Comparison of ENCODE assay signal across 27 mouse cellular contexts in genomic region chr3:101497432-101498030, GRCm38 (mm10).
DNase-seq lines count a peak whose midpoint lies in the region; ATAC-seq and TF ChIP-seq lines count a peak whose summit lies in the region.
"Had no signal": no experiment of that assay in that cellular context is flagged by ENCODE, and none has a peak within 500 bp of the region (broad histone marks: within the 10 kb centered on the region; RNA-seq: fewer than 3 reads in every experiment).

No protein-coding gene starts in this region.

- no peak for TF ChIP-seq EP300 in liver, postnatal 0 days (IDR thresholded peaks at IDR 0.05; ENCODE audit: low read depth)

- no peaks in the 10 kb centered on the region for H3K27me3 ChIP-seq in heart, embryonic 16.5 days (ENCODE audit: control insufficient read depth, insufficient read depth, low read length)
- H3K27me3 ChIP-seq in liver, postnatal 0 days (ENCODE audit: insufficient read depth, low read length), result no peaks in the 10 kb centered on the region
- H3K27me3 ChIP-seq: embryonic facial prominence, embryonic 13.5 days; forebrain, embryonic 15.5 days; heart, embryonic 12.5 days; limb, embryonic 12.5 days; liver, embryonic 13.5 days; lung, embryonic 15.5 days; neural tube, embryonic 15.5 days; Patski; stomach, embryonic 15.5 days had no signal

- no peaks in the 10 kb centered on the region for H3K36me3 ChIP-seq in heart, embryonic 16.5 days (ENCODE audit: control insufficient read depth, insufficient read depth)
- H3K36me3 ChIP-seq in liver, postnatal 0 days (replicated peaks; ENCODE audit: insufficient read depth, low read length), result no peaks in the 10 kb centered on the region
- H3K36me3 ChIP-seq: embryonic facial prominence, embryonic 13.5 days; forebrain, embryonic 15.5 days; heart, embryonic 12.5 days; limb, embryonic 12.5 days; liver, embryonic 13.5 days; lung, embryonic 15.5 days; midbrain, embryonic 10.5 days; neural tube, embryonic 15.5 days; stomach, embryonic 15.5 days had no signal

- H3K9ac ChIP-seq in heart, embryonic 16.5 days (ENCODE audit: low read length), result no peak overlapping the region
- H3K9ac ChIP-seq in liver, postnatal 0 days (replicated peaks), result no peak overlapping the region
- H3K9ac ChIP-seq: embryonic facial prominence, embryonic 13.5 days; forebrain, embryonic 15.5 days; heart, embryonic 12.5 days; limb, embryonic 12.5 days; liver, embryonic 13.5 days; lung, embryonic 15.5 days; neural tube, embryonic 15.5 days; stomach, embryonic 15.5 days had no signal

- no peak for DNase-seq in heart, postnatal 4 days
- DNase-seq in naive thymus-derived CD4-positive, alpha-beta T cell, adult 2 months (ENCODE audit: low read depth), result peak; percentile 24
- peak; percentile 64 for DNase-seq in thymus, postnatal 25 days
- DNase-seq in kidney, adult 11 months, result no peak
- no peak for DNase-seq in ovary, postnatal 14 days (ENCODE audit: low spot score)
- no peak for DNase-seq in liver, postnatal 0 days
- DNase-seq: cerebellum, adult 11-12 months; cerebellum, postnatal 14 days; heart, adult 11 months; kidney, postnatal 25 days; liver, embryonic 13.5 days; lung, postnatal 4 days had no signal

- no peak overlapping the region for H3K4me3 ChIP-seq in heart, embryonic 16.5 days (ENCODE audit: low read length)
- no peak overlapping the region for H3K4me3 ChIP-seq in liver, postnatal 0 days (ENCODE audit: low read depth, low read length)
- H3K4me3 ChIP-seq: embryonic facial prominence, embryonic 13.5 days; forebrain, embryonic 15.5 days; heart, embryonic 12.5 days; layer of hippocampus, adult 2 months; limb, embryonic 12.5 days; liver, embryonic 13.5 days; lung, embryonic 15.5 days; midbrain, embryonic 10.5 days; neural tube, embryonic 15.5 days; stomach, embryonic 15.5 days had no signal

- no peaks in the 10 kb centered on the region for H3K9me3 ChIP-seq in heart, embryonic 16.5 days (replicated peaks; ENCODE audit: control insufficient read depth, low read length)
- no peaks in the 10 kb centered on the region for H3K9me3 ChIP-seq in liver, postnatal 0 days (ENCODE audit: low read length)
- H3K9me3 ChIP-seq: embryonic facial prominence, embryonic 13.5 days; forebrain, embryonic 15.5 days; heart, embryonic 12.5 days; limb, embryonic 12.5 days; liver, embryonic 13.5 days; lung, embryonic 15.5 days; midbrain, embryonic 10.5 days; neural tube, embryonic 15.5 days; stomach, embryonic 15.5 days had no signal

- 83% methylated on average over 10 of the region's 10 CpGs for WGBS in heart, embryonic 16.5 days
- WGBS in liver, postnatal 0 days (ENCODE audit: insufficient replicate concordance), result 79% methylated on average over 10 of the region's 10 CpGs

- 0 out of 2 replicates have a peak overlapping the region, but pooled peaks have one; percentile 5 for H3K27ac ChIP-seq in heart, embryonic 16.5 days (ENCODE audit: low read length)
- no peak overlapping the region; the same call in 1 of the 2 replicates for H3K27ac ChIP-seq in liver, postnatal 0 days (ENCODE audit: low read depth)
- H3K27ac ChIP-seq: embryonic facial prominence, embryonic 13.5 days; forebrain, embryonic 15.5 days; layer of hippocampus, adult 2 months; limb, embryonic 12.5 days; liver, embryonic 13.5 days; lung, embryonic 15.5 days; midbrain, embryonic 10.5 days; neural tube, embryonic 15.5 days; stomach, embryonic 15.5 days had no signal

- no peak for TF ChIP-seq CTCF in liver, postnatal 0 days (IDR thresholded peaks at IDR 0.05; ENCODE audit: low read depth)

- ATAC-seq in heart, embryonic 16.5 days (replicated peaks; ENCODE audit: extremely low read depth, insufficient read depth, low FRiP score), result no peak
- peak; percentile 52 for ATAC-seq in granulocyte monocyte progenitor cell, adult 5-6 weeks (replicated peaks; ENCODE audit: poor library complexity, severe bottlenecking)
- no peak for ATAC-seq in liver, postnatal 0 days
- ATAC-seq: forebrain, embryonic 15.5 days; hindbrain, embryonic 16.5 days; intestine, embryonic 16.5 days; midbrain, embryonic 16.5 days; Patski had no signal

- no peak overlapping the region for H3K4me2 ChIP-seq in heart, embryonic 16.5 days (ENCODE audit: low read depth, low read length)
- no peak overlapping the region for H3K4me2 ChIP-seq in liver, postnatal 0 days (ENCODE audit: low read depth, low read length)
- H3K4me2 ChIP-seq: embryonic facial prominence, embryonic 13.5 days; forebrain, embryonic 15.5 days; heart, embryonic 12.5 days; limb, embryonic 12.5 days; liver, embryonic 13.5 days; lung, embryonic 15.5 days; neural tube, embryonic 15.5 days; stomach, embryonic 15.5 days had no signal

- H3K4me1 ChIP-seq in heart, embryonic 16.5 days (ENCODE audit: control insufficient read depth, insufficient read depth, low read length), result peaks cover 24% of the 10 kb centered on the region
- H3K4me1 ChIP-seq in liver, postnatal 0 days (ENCODE audit: insufficient read depth), result no peaks in the 10 kb centered on the region
- H3K4me1 ChIP-seq: forebrain, embryonic 15.5 days had no signal

Comparison
In these comparisons a context has a peak if more than half of its experiments do, and no peak if none do; other contexts are left out.
1. DNase-seq: peak in naive thymus-derived CD4-positive, alpha-beta T cell, adult 2 months (single experiment) and thymus, postnatal 25 days (single experiment); none in heart, postnatal 4 days (single experiment), kidney, adult 11 months (single experiment), ovary, postnatal 14 days (single experiment) and liver, postnatal 0 days (single experiment).